Mouse (Mus musculus) forebrain, embryonic 12.5 days (tissue): ENCODE measurements around the gene Obscn. TPM values are rescaled to one million over a fixed set of nuclear protein-coding genes. Genes with fewer than 3 reads are reported as not detected.

ENCODE experiments used
- ATAC-seq: fragments of 200-750 bp; cut with Nextera tagmentation; 2 replicates; pipeline ENCODE4 v1.8.0; 2017; ENCODE audit warnings: moderate TSS enrichment; ENCODE audit not compliant: low FRiP score
- H3K27ac ChIP-seq: fragments of 300-500 bp; sonication (generic); 2 replicates; pipeline ENCODE4 v1.5.1; 2016; ENCODE audit warnings: mild to moderate bottlenecking
- H3K27me3 ChIP-seq: fragments of 300-500 bp; sonication (generic); 2 replicates; pipeline ENCODE4 v1.6.1; 2016; ENCODE audit warnings: mild to moderate bottlenecking
- H3K36me3 ChIP-seq: fragments of 300-500 bp; sonication (generic); replicated peaks from 2 replicates; pipeline ENCODE4 v1.6.1; 2016; ENCODE audit warnings: mild to moderate bottlenecking
- H3K4me1 ChIP-seq: fragments of 300-500 bp; sonication (generic); 2 replicates; pipeline ENCODE4 v1.6.1; 2016
- H3K4me2 ChIP-seq: fragments of 300-500 bp; sonication (generic); 2 replicates; pipeline ENCODE4 v1.6.1; 2016; ENCODE audit warnings: mild to moderate bottlenecking, moderate library complexity
- H3K4me3 ChIP-seq: fragments of 300-500 bp; sonication (generic); replicated peaks from 2 replicates; pipeline ENCODE4 v1.5.1; 2016; ENCODE audit warnings: mild to moderate bottlenecking
- H3K9ac ChIP-seq: fragments of 300-500 bp; sonication (generic); 2 replicates; pipeline ENCODE4 v1.6.1; 2016; ENCODE audit warnings: mild to moderate bottlenecking
- H3K9me3 ChIP-seq: fragments of 300-500 bp; sonication (generic); 2 replicates; pipeline ENCODE4 v1.6.1; 2016
- WGBS: fragments of 180-500 bp; shearing (Covaris S2); methylation state at CpG from one replicate; pipeline ENCODE4 v1.1.7; 2016; 5-methylcytosine and 5-hydroxymethylcytosine counted together
- polyA plus RNA-seq: library from polyadenylated mRNA; unstranded; fragments of >200 nt; fragmentation: Nextera tagmentation; extraction: Ambion mirVana; gene quantifications from 2 replicates; pipeline ENCODE4 v1.2.1, GENCODE M21; 2016

Obscn gene
- polyA plus RNA-seq, 1 experiment from 2014 or later = not detected

GRCm38 (mm10) chr11:59163255-59164236 lies 27.3 kb upstream of the Obscn start, which contains the start of gene Iba57:
Gene Iba57, minus strand, starts transcription at chr11:59163739.
- peak within 1 kb of the TSS; percentile 61 for H3K4me2 ChIP-seq
- H3K4me3 ChIP-seq = peak within 1 kb of the TSS; percentile 83
- peaks cover 3% of the 10 kb centered on the region; the same call in 1 of the 2 replicates for H3K36me3 ChIP-seq
- H3K27me3 ChIP-seq = no peaks in the 10 kb centered on the region; the same call in 1 of the 2 replicates
- H3K4me1 ChIP-seq = peaks cover 14% of the 10 kb centered on the region
- ATAC-seq = peak; percentile 99
- H3K9ac ChIP-seq = peak within 1 kb of the TSS; percentile 83
- H3K27ac ChIP-seq = peak within 1 kb of the TSS; percentile 99
- H3K9me3 ChIP-seq = no peaks in the 10 kb centered on the region
- WGBS = 4% methylated on average over 68 of the region's 68 CpGs

GRCm38 (mm10) chr11:59162443-59163254 lies 26.4 kb upstream of the Obscn start:
- H3K9me3 ChIP-seq = no peaks in the 10 kb centered on the region
- peaks cover 10% of the 10 kb centered on the region for H3K36me3 ChIP-seq
- peak overlapping the region; percentile 83 for H3K4me3 ChIP-seq
- ATAC-seq = peak; percentile 1; the same call in 1 of the 2 replicates
- H3K9ac ChIP-seq = peak overlapping the region; percentile 48
- no peaks in the 10 kb centered on the region for H3K27me3 ChIP-seq
- H3K4me2 ChIP-seq = peak overlapping the region; percentile 61
- peak overlapping the region; percentile 99; the same call in 1 of the 2 replicates for H3K27ac ChIP-seq
- H3K4me1 ChIP-seq = peaks cover 14% of the 10 kb centered on the region
- 61% methylated on average over 9 of the region's 9 CpGs for WGBS

- no peak for ATAC-seq
- Histone ChIP-seq H3K27me3 (no peaks in the 10 kb centered on the region), H3K4me3 (no peak overlapping the region), H3K36me3 (peaks cover 12% of the 10 kb centered on the region), H3K27ac (no peak overlapping the region), H3K4me2 (no peak overlapping the region), H3K9ac (no peak overlapping the region), H3K9me3 (no peaks in the 10 kb centered on the region), H3K4me1 (peaks cover 14% of the 10 kb centered on the region)
- WGBS = 85% methylated on average over 5 of the region's 5 CpGs
These were observed 25.2 kb upstream of the Obscn start for GRCm38 (mm10) chr11:59161398-59161797.

GRCm38 (mm10) chr11:59159558-59159957 lies 23.4 kb upstream of the Obscn start:
- Histone ChIP-seq H3K4me1 (peaks cover 14% of the 10 kb centered on the region), H3K27me3 (no peaks in the 10 kb centered on the region), H3K36me3 (peaks cover 20% of the 10 kb centered on the region), H3K4me2 (no peak overlapping the region), H3K4me3 (no peak overlapping the region), H3K9me3 (no peaks in the 10 kb centered on the region), H3K9ac (no peak overlapping the region), H3K27ac (no peak overlapping the region)
- ATAC-seq = no peak
- 93% methylated on average over 4 of the region's 4 CpGs for WGBS

GRCm38 (mm10) chr11:59159099-59159498 lies 22.9 kb upstream of the Obscn start:
- Histone ChIP-seq H3K9ac (no peak overlapping the region), H3K36me3 (peaks cover 20% of the 10 kb centered on the region), H3K4me1 (peaks cover 12% of the 10 kb centered on the region), H3K4me2 (no peak overlapping the region), H3K4me3 (no peak overlapping the region), H3K27ac (no peak overlapping the region), H3K27me3 (no peaks in the 10 kb centered on the region), H3K9me3 (no peaks in the 10 kb centered on the region)
- no peak for ATAC-seq
- 91% methylated on average over 13 of the region's 13 CpGs for WGBS

- no peaks in the 10 kb centered on the region for H3K4me1 ChIP-seq
- no peak overlapping the region for H3K27ac ChIP-seq
- no peak overlapping the region for H3K9ac ChIP-seq
- no peak for ATAC-seq
- no peaks in the 10 kb centered on the region for H3K9me3 ChIP-seq
- no peak overlapping the region for H3K4me3 ChIP-seq
- H3K4me2 ChIP-seq = no peak overlapping the region
- H3K27me3 ChIP-seq = no peaks in the 10 kb centered on the region
- peaks cover 20% of the 10 kb centered on the region for H3K36me3 ChIP-seq
- WGBS = 95% methylated on average over 5 of the region's 5 CpGs
These were observed 19.7 kb upstream of the Obscn start for GRCm38 (mm10) chr11:59155900-59156299.

- Histone ChIP-seq H3K27me3 (no peaks in the 10 kb centered on the region), H3K4me2 (no peak overlapping the region), H3K9me3 (no peaks in the 10 kb centered on the region), H3K9ac (no peak overlapping the region), H3K27ac (no peak overlapping the region), H3K36me3 (peaks cover 20% of the 10 kb centered on the region), H3K4me3 (no peak overlapping the region), H3K4me1 (no peaks in the 10 kb centered on the region)
- ATAC-seq = no peak
- WGBS = 89% methylated on average over 7 of the region's 7 CpGs
These were observed 18.0 kb upstream of the Obscn start for GRCm38 (mm10) chr11:59154220-59154619.

GRCm38 (mm10) chr11:59151729-59152128 lies 15.5 kb upstream of the Obscn start:
- no peak overlapping the region for H3K4me2 ChIP-seq
- H3K9me3 ChIP-seq = no peaks in the 10 kb centered on the region
- ATAC-seq = no peak
- H3K4me3 ChIP-seq = no peak overlapping the region
- H3K9ac ChIP-seq = no peak overlapping the region
- H3K27ac ChIP-seq = no peak overlapping the region
- H3K36me3 ChIP-seq = peaks cover 10% of the 10 kb centered on the region
- peaks cover 3% of the 10 kb centered on the region; the same call in 1 of the 2 replicates for H3K27me3 ChIP-seq
- 34% methylated on average over 3 of the region's 3 CpGs for WGBS
- H3K4me1 ChIP-seq = no peaks in the 10 kb centered on the region

- Histone ChIP-seq H3K4me2 (no peak overlapping the region), H3K4me3 (no peak overlapping the region), H3K36me3 (no peaks in the 10 kb centered on the region), H3K4me1 (no peaks in the 10 kb centered on the region), H3K27ac (no peak overlapping the region), H3K9ac (no peak overlapping the region), H3K9me3 (no peaks in the 10 kb centered on the region), H3K27me3 (peaks cover 3% of the 10 kb centered on the region; the same call in 1 of the 2 replicates)
- 78% methylated on average over 3 of the region's 3 CpGs for WGBS
- no peak for ATAC-seq
These were observed 13.1 kb upstream of the Obscn start for GRCm38 (mm10) chr11:59149302-59149701.

- no peaks in the 10 kb centered on the region for H3K9me3 ChIP-seq
- ATAC-seq = no peak
- no peak overlapping the region for H3K9ac ChIP-seq
- H3K36me3 ChIP-seq = no peaks in the 10 kb centered on the region
- no peak overlapping the region for H3K4me2 ChIP-seq
- H3K4me3 ChIP-seq = no peak overlapping the region
- H3K27ac ChIP-seq = no peak overlapping the region
- WGBS = 81% methylated on average over 5 of the region's 5 CpGs
- H3K27me3 ChIP-seq = peaks cover 24% of the 10 kb centered on the region
- 0 out of 2 replicates have a peak, but pooled peaks cover 2% of the 10 kb centered on the region for H3K4me1 ChIP-seq
These were observed 6.8 kb upstream of the Obscn start for GRCm38 (mm10) chr11:59142962-59143361.

GRCm38 (mm10) chr11:59141772-59142370 lies 5.7 kb upstream of the Obscn start:
- H3K36me3 ChIP-seq = no peaks in the 10 kb centered on the region
- H3K27ac ChIP-seq = no peak overlapping the region
- no peaks in the 10 kb centered on the region for H3K9me3 ChIP-seq
- peak overlapping the region; percentile 31 for H3K4me2 ChIP-seq
- H3K27me3 ChIP-seq = peaks cover 33% of the 10 kb centered on the region
- ATAC-seq = no peak
- no peak overlapping the region for H3K4me3 ChIP-seq
- H3K9ac ChIP-seq = no peak overlapping the region
- WGBS = 12% methylated on average over 14 of the region's 14 CpGs
- H3K4me1 ChIP-seq = 0 out of 2 replicates have a peak, but pooled peaks cover 2% of the 10 kb centered on the region
